Mouse (Mus musculus) embryo, embryonic 11.5 days (tissue): Measurements from ENCODE around the gene Zfp420.
"Not testable (repeated sequence)": the region's sequence is repeated elsewhere in the genome, so short reads cannot be mapped to it uniquely, and the experiment has no call there.

ENCODE experiments used
- DNase-seq: peaks from one replicate; pipeline ENCODE4 v3.0.0-alpha.2; 2012; ENCODE audit warnings: low read depth, low spot score

Gene Zfp420

DNA sequence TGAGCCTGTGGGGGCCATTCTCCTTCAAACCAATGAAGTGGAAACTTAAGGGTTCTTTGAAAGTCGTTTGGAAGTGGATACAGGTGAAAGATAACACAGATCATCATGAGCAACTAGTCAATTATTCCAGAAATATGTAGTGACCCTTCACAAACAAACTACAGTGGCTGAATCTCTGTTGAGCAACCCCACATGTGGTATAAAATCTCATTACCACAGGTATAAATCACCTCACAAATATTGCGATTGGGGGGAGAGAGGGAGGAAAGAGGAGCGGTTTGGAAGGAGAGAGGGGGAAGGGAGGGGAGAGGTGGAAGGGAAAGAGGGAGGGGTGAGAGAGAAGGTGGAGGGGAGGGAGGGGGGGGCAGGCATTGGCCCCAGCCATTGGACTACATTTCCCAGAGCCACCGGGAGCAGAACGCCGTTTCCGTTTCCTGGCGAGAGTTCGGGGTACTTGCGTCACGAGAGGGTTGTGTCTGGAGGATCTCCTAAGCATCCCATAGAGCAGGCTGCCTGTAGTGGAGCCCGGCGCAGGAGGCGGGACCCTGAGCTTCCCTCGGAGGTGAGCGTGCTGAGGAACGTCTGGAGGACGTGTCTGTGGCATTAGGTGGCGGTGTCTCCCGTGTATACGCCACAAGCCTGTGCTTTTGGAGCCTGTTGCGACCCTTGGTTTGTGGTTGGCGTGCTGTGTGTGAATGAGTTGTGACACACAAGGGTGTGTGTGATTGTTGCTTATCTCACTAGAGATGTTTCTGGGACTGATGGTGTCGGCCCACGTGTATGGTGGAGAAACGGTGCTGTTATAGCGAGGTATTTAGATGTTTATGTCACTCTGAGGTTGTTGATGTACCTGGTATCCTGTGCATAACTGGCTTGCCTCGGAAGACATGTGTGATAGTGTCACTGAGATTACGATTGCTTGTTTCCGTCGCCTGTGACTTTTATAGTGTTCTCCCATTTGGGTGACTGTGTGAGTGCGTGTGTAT lies at the start of gene Zfp420:
Gene Zfp420, plus strand, starts transcription at position 448 of the 986 bp plus-strand sequence.
- DNase-seq: peak; percentile 81

DNA sequence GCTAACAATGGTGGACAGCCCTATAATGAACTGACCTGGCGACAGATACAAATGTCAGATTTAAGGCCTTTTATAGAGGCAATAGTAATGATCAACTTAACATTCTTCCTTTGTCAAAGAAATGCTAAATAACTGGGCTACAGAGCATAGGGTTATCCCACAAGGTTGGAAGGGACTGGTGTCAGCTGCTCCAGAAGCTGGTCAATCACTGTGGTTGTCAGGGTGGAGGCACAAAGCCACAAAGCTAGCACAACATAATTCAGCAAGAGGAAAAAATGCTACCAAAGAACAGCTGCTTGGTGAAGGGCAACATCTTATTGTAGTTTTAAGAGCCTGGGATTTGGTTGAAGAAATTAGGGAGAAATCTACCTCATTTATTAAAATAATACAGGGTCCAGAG lies 47.5 kb upstream of the Zfp420 start:
- no peak for DNase-seq

DNA sequence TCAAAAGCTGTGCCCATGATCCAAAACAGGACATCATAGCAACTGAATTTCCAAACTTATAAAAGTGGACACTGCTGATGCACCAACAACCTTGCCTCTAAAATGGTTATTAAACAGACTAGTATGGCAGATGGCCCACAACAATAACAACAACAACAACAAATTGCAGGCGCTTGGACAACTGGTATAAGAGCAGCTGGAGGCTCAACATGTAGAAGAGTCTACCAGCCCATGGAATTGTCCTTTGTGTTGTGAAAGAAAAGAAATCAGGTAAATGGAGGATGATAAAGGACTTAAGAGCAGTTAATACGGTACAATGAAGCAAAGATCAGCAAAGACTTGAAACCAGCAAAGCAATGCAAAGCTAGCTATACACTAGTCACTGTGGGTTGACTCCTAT lies 45.4 kb upstream of the Zfp420 start:
- no peak for DNase-seq

- DNase-seq: no peak
Measured at GRCm38 (mm10) chr7:29815061-29815784, 44.6 kb upstream of the Zfp420 start.

- DNase-seq: peak; percentile 88
Measured at GRCm38 (mm10) chr7:29815910-29816429, 43.8 kb upstream of the Zfp420 start, which contains the start of gene Zfp790. Gene Zfp790, plus strand, starts transcription at chr7:29816114.

GRCm38 (mm10) chr7:29818619-29819254 lies 41.0 kb upstream of the Zfp420 start:
- DNase-seq: peak; percentile 70

GRCm38 (mm10) chr7:29828001-29828400 lies 31.8 kb upstream of the Zfp420 start:
- no peak for DNase-seq

DNA sequence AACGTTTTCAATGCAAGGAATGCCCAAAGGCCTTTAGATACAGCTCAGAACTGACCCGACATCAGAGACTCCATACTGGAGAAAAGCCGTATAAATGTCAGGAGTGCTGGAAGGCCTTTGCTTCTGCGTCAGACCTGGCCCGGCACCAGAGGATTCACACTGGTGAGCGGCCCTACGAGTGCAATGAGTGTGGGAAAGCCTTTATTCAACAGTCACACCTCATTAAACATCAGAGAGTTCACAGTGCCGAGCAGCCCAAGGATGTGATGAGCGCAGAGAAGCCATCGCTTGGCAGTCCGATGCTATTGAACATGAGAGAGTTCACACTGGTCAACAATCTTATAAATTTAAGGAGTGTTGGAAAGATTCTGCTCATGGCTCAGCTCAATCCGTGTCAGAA lies 30.0 kb upstream of the Zfp420 start:
- no peak for DNase-seq

- DNase-seq: no peak
Measured at GRCm38 (mm10) chr7:29836816-29837215, 23.0 kb upstream of the Zfp420 start.

DNA sequence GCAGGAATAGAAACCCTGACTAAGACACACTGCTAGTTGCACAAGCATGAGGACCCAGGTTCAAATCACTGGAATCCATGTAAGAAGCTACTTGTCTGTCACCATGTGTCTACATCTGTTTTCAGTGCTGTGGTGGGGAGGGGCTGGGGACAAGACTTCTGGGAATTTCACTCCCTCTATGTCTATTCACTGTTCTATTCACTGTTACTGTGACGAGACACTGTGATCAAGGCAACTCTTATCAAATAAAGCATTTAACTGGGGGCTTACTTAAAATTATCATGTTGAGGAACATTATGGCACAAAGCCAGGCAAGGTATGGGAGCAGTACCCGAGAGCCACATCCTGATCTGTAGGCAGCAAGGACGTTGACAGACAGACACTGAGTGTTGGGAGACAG lies 20.5 kb upstream of the Zfp420 start:
- DNase-seq: no peak

- DNase-seq: no peak
Measured at GRCm38 (mm10) chr7:29842105-29842504, 17.7 kb upstream of the Zfp420 start.

DNA sequence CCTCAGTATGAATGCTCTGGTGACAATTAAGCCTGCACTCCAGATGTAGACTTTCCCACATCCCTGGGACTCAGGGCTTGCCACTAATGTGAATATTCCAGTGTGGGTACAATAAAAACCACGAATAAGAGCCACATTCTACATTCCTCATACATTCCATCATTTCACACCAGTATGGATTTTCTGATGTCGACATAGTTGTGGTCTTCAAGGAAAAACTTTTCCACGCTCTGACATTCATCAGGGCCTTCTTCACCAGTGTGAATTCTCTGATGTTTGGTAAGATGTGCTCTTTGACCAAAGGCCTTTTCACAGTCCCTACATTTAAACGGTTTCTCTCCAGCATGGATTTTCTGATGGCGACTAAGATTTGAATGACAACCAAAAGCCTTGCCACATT lies 15.2 kb upstream of the Zfp420 start:
- DNase-seq: no peak

- no peak for DNase-seq
Measured at GRCm38 (mm10) chr7:29852831-29853218, 7.0 kb upstream of the Zfp420 start.

DNA sequence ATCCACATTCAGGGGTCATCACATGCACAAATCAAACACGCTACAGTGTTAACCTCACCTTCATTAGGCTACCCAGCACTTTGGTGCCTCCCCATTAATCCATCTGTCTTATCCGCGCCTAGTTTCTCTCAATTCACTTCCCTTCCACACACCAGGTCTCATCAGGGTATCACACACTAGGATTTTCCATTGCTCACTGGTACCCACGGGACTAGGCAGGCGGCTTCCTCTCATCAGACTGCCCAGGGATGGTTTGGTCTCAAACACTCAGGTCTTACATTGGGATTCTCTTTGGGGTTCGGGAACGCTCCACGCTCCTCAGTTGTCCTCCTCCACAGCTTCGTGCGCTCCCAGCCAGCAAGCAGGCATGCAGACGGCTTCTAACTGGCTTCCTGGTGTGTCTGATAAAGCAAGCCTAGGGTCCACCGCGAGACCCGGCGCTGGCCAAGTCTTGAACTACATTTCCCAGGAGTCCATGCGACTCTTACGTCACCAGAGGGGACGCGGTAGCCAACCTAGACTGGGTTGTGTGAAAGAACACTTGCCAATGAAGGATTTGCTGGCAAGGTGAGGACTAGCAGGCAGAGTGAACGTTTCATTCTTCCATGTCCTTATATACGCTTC lies 6.4 kb upstream of the Zfp420 start, which contains the start of gene Zfp940:
Gene Zfp940, minus strand, starts transcription at position 451 of the 624 bp plus-strand sequence.
- peak; percentile 85 for DNase-seq

- no peak for DNase-seq
Measured at GRCm38 (mm10) chr7:29861660-29862059, 1.9 kb downstream of the Zfp420 start.

- no peak for DNase-seq
Measured at GRCm38 (mm10) chr7:29874256-29874655, 14.5 kb downstream of the Zfp420 start.

- DNase-seq: not testable (repeated sequence)
Measured at GRCm38 (mm10) chr7:29877561-29877960, 17.8 kb downstream of the Zfp420 start.

- DNase-seq: no peak
Measured at GRCm38 (mm10) chr7:29880056-29880455, 20.3 kb downstream of the Zfp420 start.

- no peak for DNase-seq
Measured at GRCm38 (mm10) chr7:29880916-29881315, 21.1 kb downstream of the Zfp420 start.

GRCm38 (mm10) chr7:29890501-29890900 lies 30.7 kb downstream of the Zfp420 start:
- DNase-seq: no peak

GRCm38 (mm10) chr7:29892756-29893155 lies 33.0 kb downstream of the Zfp420 start:
- DNase-seq: no peak
